ENCODE assay signal across 26 mouse cellular contexts in genomic region chr9:55404976-55405702, GRCm38 (mm10).
A peak's percentile ranks its signal among the peaks of the same experiment; 100 is the strongest.
DNase-seq lines count a peak whose midpoint lies in the region; ATAC-seq and TF ChIP-seq lines count a peak whose summit lies in the region.
"Had no signal": no experiment of that assay in that cellular context is flagged by ENCODE, and none has a peak within 500 bp of the region (broad histone marks: within the 10 kb centered on the region; RNA-seq: fewer than 3 reads in every experiment).

No protein-coding gene starts in this region.

- H3K27me3 ChIP-seq in hindbrain, embryonic 10.5 days (ENCODE audit: insufficient read depth, poor library complexity, severe bottlenecking): no peaks in the 10 kb centered on the region
- no peaks in the 10 kb centered on the region for H3K27me3 ChIP-seq in hindbrain, postnatal 0 days (ENCODE audit: insufficient read depth, low read length)
- H3K27me3 ChIP-seq: embryonic facial prominence, embryonic 13.5 days; forebrain, embryonic 12.5 days; forebrain, embryonic 15.5 days had no signal

- no peak for ATAC-seq in hindbrain, postnatal 0 days
- ATAC-seq: forebrain, embryonic 15.5 days; intestine, postnatal 0 days had no signal

- no peak overlapping the region for H3K9ac ChIP-seq in hindbrain, postnatal 0 days (replicated peaks; ENCODE audit: low read length)
- H3K9ac ChIP-seq: embryonic facial prominence, embryonic 13.5 days; forebrain, embryonic 12.5 days; forebrain, embryonic 15.5 days; heart, embryonic 12.5 days; heart, embryonic 15.5 days; hindbrain, embryonic 14.5 days had no signal

- no peak overlapping the region for H3K4me3 ChIP-seq in hindbrain, embryonic 10.5 days
- no peak overlapping the region for H3K4me3 ChIP-seq in hindbrain, postnatal 0 days (ENCODE audit: low read length)
- H3K4me3 ChIP-seq: embryonic facial prominence, embryonic 10.5 days; embryonic facial prominence, embryonic 13.5 days; erythroblast, embryonic 14.5 days; forebrain, embryonic 12.5 days; forebrain, embryonic 15.5 days; heart, embryonic 12.5 days; heart, embryonic 15.5 days had no signal

- H3K4me2 ChIP-seq in hindbrain, postnatal 0 days (ENCODE audit: low read depth, low read length): no peak overlapping the region
- H3K4me2 ChIP-seq: embryonic facial prominence, embryonic 13.5 days; forebrain, embryonic 12.5 days; forebrain, embryonic 15.5 days; heart, embryonic 12.5 days; heart, embryonic 15.5 days; hindbrain, embryonic 14.5 days had no signal

- peak overlapping the region; percentile 12; the same call in 1 of the 2 replicates for H3K27ac ChIP-seq in hindbrain, embryonic 10.5 days
- no peak overlapping the region for H3K27ac ChIP-seq in hindbrain, postnatal 0 days
- H3K27ac ChIP-seq: embryonic facial prominence, embryonic 10.5 days; embryonic facial prominence, embryonic 13.5 days; forebrain, embryonic 12.5 days; forebrain, embryonic 15.5 days; heart, embryonic 15.5 days; hindbrain, embryonic 14.5 days had no signal

- no peaks in the 10 kb centered on the region for H3K9me3 ChIP-seq in hindbrain, embryonic 10.5 days
- H3K9me3 ChIP-seq in hindbrain, postnatal 0 days (ENCODE audit: low read length): no peaks in the 10 kb centered on the region
- H3K9me3 ChIP-seq: embryonic facial prominence, embryonic 10.5 days; embryonic facial prominence, embryonic 13.5 days; forebrain, embryonic 12.5 days; forebrain, embryonic 15.5 days; heart, embryonic 12.5 days; heart, embryonic 15.5 days had no signal

- DNase-seq in adrenal gland, adult (ENCODE audit: inconsistent age in 2 of 2, low spot score in 1 of 2): peak; percentile 40 to 83
- no peak for DNase-seq in adrenal gland, adult 18-20 months (ENCODE audit: low spot score in 2 of 2)
- DNase-seq in hindbrain, embryonic 10.5 days (ENCODE audit: low spot score): no peak
- no peak for DNase-seq in hindbrain, postnatal 0 days (ENCODE audit: low spot score)
- DNase-seq in adrenal gland, postnatal 36 days: peak; percentile 59 to 61
- no peak for DNase-seq in left cerebral cortex, adult 11 months (ENCODE audit: low spot score)
- no peak for DNase-seq in layer of hippocampus, adult 8-10 months (ENCODE audit: low spot score in 2 of 2)
- DNase-seq: B cell, adult 2 months; cerebellum, adult 11-12 months; cerebellum, adult 8-10 months; cerebellum, postnatal 10 days; cerebellum, postnatal 36 days; embryo, embryonic 11 days; gastrocnemius, postnatal 25 days; heart, adult 18-20 months; heart, postnatal 10 days; heart, postnatal 36 days had no signal

- H3K4me1 ChIP-seq in hindbrain, embryonic 10.5 days (replicated peaks): peaks cover 51% of the 10 kb centered on the region
- peaks cover 7% of the 10 kb centered on the region; the same call in 1 of the 2 replicates for H3K4me1 ChIP-seq in hindbrain, postnatal 0 days (ENCODE audit: insufficient read depth, low read length)
- H3K4me1 ChIP-seq: heart, embryonic 15.5 days had no signal

- 78% methylated on average over 6 of the region's 6 CpGs for WGBS in hindbrain, embryonic 10.5 days
- 77% methylated on average over 6 of the region's 6 CpGs for WGBS in hindbrain, postnatal 0 days

- no peak for TF ChIP-seq CTCF in hindbrain, postnatal 0 days (IDR thresholded peaks at IDR 0.05; ENCODE audit: low read depth)

- H3K36me3 ChIP-seq in hindbrain, embryonic 10.5 days: no peaks in the 10 kb centered on the region
- H3K36me3 ChIP-seq in hindbrain, postnatal 0 days (ENCODE audit: insufficient read depth, low read length): no peaks in the 10 kb centered on the region
- H3K36me3 ChIP-seq: embryonic facial prominence, embryonic 10.5 days; embryonic facial prominence, embryonic 13.5 days; forebrain, embryonic 12.5 days; forebrain, embryonic 15.5 days; heart, embryonic 12.5 days; heart, embryonic 15.5 days had no signal

Comparison
In these comparisons a context has a peak if more than half of its experiments do, and no peak if none do; other contexts are left out.
1. DNase-seq: peak in adrenal gland, adult (2 of 2) and adrenal gland, postnatal 36 days (2 of 2); none in adrenal gland, adult 18-20 months (0 of 2), hindbrain, embryonic 10.5 days (single experiment), hindbrain, postnatal 0 days (single experiment), left cerebral cortex, adult 11 months (single experiment) and layer of hippocampus, adult 8-10 months (0 of 2).